Mouse (Mus musculus) monocyte, adult 2 months (primary cell): Measurements from ENCODE around the gene Fkbp15.
A peak's percentile ranks its signal among the peaks of the same experiment; 100 is the strongest.

Experiments
- DNase-seq, 2 experiments: peaks; one replicate each; pipeline ENCODE4 v3.0.0; 2022; ENCODE audit warnings: low spot score in 2 of 2, low read depth in 1 of 2

Fkbp15 gene

GRCm38 (mm10) chr4:62360088-62360804, at the start of gene Fkbp15, which contains the start of gene Slc31a1:
Gene Fkbp15, minus strand, starts transcription at chr4:62360548.
Gene Slc31a1, plus strand, starts transcription at chr4:62360727.
- peak; percentile 95 to 99 for DNase-seq

- DNase-seq, result no peak
These were observed 49.3 kb upstream of the Fkbp15 start for GRCm38 (mm10) chr4:62409615-62410014.

GRCm38 (mm10) chr4:62408601-62409282, 48.4 kb upstream of the Fkbp15 start, which contains the start of the genes Cdc26 and Prpf4:
Gene Cdc26, minus strand, starts transcription at chr4:62408642.
Gene Prpf4, plus strand, starts transcription at chr4:62408797.
- DNase-seq, result peak; percentile 92 to 95

- peak in 1 of 2 experiments; percentile 27 for DNase-seq
These were observed 47.6 kb upstream of the Fkbp15 start for GRCm38 (mm10) chr4:62407730-62408582.

- DNase-seq, result no peak
These were observed 45.8 kb upstream of the Fkbp15 start for GRCm38 (mm10) chr4:62406133-62406532.

- DNase-seq, result no peak
These were observed 38.6 kb upstream of the Fkbp15 start for GRCm38 (mm10) chr4:62398956-62399355.

- DNase-seq, result no peak
These were observed 37.4 kb upstream of the Fkbp15 start for GRCm38 (mm10) chr4:62397616-62398365.

- no peak for DNase-seq
These were observed 35.5 kb upstream of the Fkbp15 start for GRCm38 (mm10) chr4:62395806-62396205.

GRCm38 (mm10) chr4:62393459-62393858, 33.1 kb upstream of the Fkbp15 start:
- no peak for DNase-seq

GRCm38 (mm10) chr4:62391892-62392291, 31.5 kb upstream of the Fkbp15 start:
- no peak for DNase-seq

GRCm38 (mm10) chr4:62389592-62390512, 29.5 kb upstream of the Fkbp15 start:
- no peak for DNase-seq

- no peak for DNase-seq
These were observed 25.1 kb upstream of the Fkbp15 start for GRCm38 (mm10) chr4:62385439-62385838.

- no peak for DNase-seq
These were observed 23.8 kb upstream of the Fkbp15 start for GRCm38 (mm10) chr4:62384159-62384558.

GRCm38 (mm10) chr4:62383752-62384151, 23.4 kb upstream of the Fkbp15 start:
- DNase-seq, result no peak

GRCm38 (mm10) chr4:62383207-62383606, 22.9 kb upstream of the Fkbp15 start:
- no peak for DNase-seq

GRCm38 (mm10) chr4:62379724-62380381, 19.5 kb upstream of the Fkbp15 start:
- no peak for DNase-seq

GRCm38 (mm10) chr4:62376123-62376522, 15.8 kb upstream of the Fkbp15 start:
- no peak for DNase-seq

GRCm38 (mm10) chr4:62374342-62374741, 14.0 kb upstream of the Fkbp15 start:
- DNase-seq, result no peak

- DNase-seq, result no peak
These were observed 13.3 kb upstream of the Fkbp15 start for GRCm38 (mm10) chr4:62373668-62374067.
